Mouse (Mus musculus): ENCODE results near the gene Mknk2.
A peak's percentile ranks its signal among the peaks of the same experiment; 100 is the strongest.

The Mknk2 gene

DNA sequence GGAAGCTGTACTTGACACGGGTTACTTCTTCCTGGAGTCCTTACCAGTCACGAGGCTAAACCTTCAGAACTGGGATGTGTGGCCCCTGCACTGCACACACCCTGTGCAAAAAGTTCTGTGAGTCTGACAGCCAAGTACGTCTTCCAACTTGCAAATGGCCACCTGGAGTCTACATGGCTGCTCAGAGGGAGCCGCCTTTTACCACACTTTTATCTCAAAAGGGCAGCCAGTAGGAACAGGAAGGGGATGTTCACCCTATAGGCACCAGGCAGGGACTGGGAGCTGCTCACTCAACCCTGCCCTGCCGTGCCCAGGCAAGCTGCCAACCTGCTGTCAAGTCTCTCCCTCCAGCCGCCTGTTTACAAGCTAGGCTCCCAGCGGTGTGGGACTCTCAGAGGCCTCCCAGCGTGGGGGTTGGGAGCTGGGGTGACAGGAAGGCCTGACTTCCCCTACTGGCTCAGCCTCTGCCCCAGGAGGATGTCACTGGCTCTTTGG lies at the start of gene Mknk2:
Mknk2 (minus strand) TSS at position 171 of the 495 bp plus-strand sequence.
- DNase-seq (ENCODE audit: low spot score in 2 of 2), result peak; percentile 70 to 83

DNA sequence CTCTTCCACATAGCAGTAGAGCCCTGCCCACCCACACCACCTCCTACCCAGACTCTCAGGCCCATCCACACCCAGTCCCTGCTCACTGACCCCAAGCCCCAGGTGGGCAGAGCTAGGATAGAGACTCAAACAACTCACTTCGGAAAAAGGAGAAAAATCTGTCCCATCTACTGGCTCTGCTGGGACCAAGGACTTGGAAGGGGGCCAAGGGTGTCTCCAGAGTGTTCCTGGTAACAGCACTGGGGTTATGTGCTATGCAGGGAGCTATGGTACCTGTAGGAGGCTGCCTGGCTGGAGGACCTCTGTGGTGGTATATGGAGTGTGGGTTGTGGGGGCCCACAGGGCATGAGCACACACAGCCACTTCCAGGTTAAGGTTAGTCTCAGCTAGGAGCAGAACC lies 39.4 kb upstream of the Mknk2 start:
- DNase-seq (ENCODE audit: low spot score in 2 of 2), result no peak

DNA sequence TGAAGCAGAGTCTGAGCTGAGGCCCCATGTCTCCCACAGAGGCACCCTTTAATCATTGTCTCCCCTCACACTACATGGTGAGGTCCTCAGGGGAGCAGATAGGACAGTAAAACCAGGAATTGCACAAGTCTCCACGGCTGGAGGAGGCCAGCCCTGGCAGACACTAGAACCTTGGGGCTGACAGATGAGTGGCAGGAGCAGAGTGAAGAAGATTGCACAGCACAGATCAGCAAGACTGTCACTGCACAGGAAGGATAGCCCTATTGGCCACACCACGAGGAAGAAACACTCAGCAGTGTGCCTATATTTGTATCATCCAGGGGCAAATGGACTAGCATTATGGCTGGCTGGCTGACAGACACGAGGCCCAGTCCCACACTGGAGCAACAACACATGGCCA lies 32.9 kb upstream of the Mknk2 start:
- DNase-seq (ENCODE audit: low spot score in 2 of 2), result no peak

DNA sequence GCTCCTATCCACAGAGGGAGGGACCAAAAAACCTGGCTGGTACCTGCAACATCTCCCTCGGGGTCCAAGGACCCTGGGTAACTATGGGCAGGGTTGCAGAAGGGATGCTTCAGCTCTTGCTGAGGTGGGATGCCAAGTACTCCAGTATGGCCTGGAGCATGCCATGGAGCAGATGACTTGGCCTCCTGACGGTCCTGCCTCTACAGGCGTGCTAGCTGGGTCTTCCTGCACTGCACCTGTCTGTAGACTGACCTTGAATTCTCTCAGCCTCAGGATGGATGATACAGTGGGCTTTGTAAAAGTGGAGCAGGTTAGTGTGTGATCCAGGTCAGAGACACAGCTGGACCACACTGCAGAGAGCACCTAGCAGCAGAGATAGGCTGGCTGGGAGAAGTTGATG lies 27.6 kb upstream of the Mknk2 start:
- no peak for DNase-seq (ENCODE audit: low spot score in 2 of 2)

DNA sequence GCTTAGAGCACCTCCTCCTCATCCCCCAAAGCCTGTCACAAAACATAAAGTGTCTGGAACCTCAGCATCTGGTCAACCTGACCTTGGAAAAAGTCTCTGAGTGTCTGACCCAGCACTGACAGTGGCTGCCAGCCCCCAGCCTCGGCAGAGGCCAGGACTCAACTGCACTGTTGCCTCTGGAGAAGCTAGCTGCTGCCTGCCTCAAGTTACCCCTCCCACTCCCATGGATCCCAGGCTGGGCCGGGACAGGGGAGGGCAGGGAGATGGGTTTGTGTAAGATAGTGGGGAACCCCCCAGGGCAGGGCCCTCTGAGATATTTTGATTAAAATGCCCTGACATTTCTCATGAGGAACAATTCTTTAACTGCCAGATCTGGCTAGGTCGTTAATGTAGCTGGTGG lies 27.1 kb upstream of the Mknk2 start:
- DNase-seq (ENCODE audit: low spot score in 2 of 2), result no peak

DNA sequence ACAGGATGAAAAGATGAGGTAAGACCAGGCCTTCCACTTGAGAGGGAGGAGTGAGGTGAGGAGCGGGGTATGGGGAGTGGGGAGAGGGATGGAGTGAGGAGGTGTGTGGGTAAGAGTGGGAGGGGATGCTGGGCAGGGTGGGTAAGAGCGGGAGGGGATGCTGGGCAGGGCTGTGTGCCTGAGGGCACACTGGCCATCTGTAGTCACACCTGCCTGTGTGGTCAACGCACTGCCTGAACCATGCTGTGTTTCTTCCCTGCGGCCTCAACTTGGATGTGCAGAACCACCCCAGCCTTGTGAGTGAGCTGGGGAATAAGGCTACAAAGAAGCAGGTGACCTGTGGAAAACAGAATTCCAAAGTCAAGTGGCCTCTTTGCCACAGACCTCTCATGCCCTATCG lies 26.5 kb upstream of the Mknk2 start:
- no peak for DNase-seq (ENCODE audit: low spot score in 2 of 2)

DNA sequence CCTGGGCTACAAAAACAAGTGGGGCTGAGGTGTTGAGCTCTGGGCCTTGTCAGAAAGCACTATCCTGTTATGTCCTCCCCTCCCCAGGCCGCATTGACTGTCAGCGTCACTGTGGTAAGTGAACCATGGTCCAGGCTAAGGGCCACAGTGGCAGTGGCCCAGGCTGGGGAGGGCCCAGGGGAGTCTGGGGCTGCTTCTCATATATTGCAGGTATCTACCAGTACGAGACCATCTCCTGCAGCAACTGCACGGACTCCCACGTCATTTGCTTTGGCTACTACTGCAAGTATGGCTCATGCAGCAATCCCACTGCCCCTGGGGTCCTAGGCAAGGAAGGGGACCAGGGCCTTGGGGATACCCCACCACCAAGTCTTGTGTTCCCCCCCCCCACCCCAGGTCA lies 25.7 kb upstream of the Mknk2 start:
- no peak for DNase-seq (ENCODE audit: low spot score in 2 of 2)

DNA sequence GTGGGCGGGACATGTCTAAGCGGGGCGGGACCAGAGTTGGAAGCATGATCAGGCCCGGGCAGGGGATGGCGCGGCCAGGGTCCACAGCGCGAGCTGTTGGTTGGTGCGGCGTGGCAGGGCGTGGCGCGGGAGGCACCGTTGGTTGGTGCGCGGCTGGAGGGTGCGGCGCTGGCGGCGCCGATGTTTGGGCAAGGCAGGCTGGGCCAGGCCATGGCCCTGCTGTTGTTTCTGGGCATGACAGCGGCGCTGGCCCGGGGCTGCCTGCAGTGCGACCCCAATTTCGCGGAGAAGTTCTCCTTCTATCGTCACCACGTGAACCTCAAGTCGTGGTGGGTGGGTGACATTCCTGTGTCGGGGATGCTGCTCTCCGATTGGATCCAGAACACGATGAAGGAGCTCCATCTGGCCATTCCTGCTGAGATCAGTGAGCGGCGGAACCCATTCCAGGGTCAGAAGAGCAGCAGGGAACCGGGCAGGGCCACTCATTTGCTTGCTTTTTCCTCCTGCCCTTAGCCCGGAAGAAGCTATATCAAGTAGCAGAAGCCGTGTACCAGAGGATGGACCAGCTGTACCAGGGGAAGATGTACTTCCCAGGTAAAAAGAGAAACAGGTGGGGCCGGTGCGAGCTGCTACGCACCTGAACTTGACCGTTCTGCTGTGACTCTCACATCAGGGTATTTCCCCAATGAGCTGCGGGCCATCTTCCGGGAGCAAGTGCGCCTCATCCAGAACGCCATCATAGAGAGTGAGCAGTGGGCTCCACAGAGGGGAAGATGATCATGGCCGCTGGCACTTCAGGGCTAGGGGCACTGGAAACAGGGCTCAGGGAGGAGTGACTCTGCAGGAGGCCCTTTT lies 24.9 kb upstream of the Mknk2 start:
- DNase-seq (ENCODE audit: low spot score in 2 of 2), result peak; percentile 93 to 94

DNA sequence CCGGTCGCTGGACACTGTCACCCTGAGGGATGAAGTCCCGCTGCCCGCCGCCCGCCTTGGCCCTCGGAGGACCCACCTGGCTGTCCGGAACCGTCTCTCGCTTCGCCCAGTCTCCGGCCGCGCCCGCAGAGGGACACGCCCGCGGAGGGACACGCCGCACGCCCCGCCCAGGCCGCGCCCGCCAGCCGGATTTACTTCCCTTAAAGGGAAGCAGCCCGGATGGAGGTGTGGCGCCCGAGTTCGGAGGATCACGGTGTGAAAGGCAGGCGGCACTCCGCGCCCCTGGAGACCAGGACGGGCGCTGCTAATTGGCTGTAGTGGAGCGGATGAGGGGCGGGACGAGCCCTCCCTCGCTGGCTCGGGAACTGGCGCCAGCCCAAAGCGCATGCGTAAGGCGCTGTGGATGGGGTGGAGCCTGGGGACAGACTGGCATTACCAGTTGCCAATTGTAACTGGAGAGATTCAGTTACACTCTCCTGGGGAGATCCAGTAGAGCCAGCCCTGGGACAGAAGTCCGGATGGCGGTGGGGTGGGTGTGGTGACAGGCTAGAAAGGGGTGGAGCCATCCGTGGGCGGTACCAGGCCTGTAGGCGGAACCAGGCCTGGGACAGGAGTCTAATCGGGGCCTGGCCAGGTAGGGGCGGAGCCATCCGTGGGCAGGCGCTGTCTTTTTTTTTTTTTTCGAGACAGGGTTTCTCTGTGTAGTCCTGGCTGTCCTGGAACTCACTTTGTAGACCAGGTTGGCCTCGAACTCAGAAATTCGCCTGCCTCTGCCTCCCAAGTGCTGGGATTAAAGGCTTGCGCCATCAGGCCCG lies 24.0 kb upstream of the Mknk2 start, which contains the start of the genes Mob3a and Izumo4:
Mob3a (minus strand) TSS at position 257 of the 815 bp plus-strand sequence.
Izumo4 (plus strand) TSS at position 464 of the 815 bp plus-strand sequence.
- DNase-seq (ENCODE audit: low spot score in 2 of 2), result peak; percentile 97 to 99

DNA sequence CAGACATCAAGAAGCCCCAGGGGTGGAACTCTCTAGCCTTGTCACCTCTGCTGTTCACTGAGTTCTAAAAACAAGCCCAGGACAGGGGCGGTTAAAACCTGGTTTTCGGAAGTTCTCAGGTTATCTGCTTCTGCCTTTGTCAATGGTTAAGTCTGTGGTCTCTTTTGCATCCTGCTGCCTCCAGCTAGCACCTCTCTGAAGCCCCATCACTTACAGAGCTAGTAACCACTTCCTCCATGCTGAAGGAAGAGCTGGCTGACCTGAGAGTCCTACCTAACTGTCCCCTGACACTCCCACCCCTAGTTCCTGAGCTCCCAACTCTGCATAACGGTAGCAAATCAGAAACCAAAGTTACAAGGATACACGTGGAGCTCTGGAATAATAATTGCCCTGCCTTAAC lies 22.8 kb upstream of the Mknk2 start:
- DNase-seq (ENCODE audit: low spot score in 2 of 2), result no peak

DNA sequence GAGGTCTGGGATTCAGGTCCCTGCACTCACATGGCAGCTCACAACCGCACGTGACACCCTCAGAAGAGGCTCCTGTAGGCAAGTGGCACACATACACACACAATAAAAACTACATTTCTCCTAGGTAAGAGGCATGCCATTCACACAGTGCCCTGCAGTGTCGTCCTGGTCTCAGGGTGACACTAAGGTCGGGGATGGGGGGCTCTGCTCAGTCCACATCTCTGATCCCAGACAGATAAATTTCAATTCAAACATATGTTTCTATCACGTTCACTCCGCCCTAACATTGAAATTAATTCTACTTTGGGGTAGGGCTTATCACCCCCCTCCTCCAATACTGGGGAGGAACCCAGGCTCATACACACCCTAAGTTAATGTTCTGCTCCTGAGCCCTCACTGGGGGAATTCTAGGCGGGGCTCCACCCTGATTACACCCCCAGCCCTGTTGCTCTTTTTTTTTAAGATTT lies 22.2 kb upstream of the Mknk2 start:
- no peak for DNase-seq (ENCODE audit: low spot score in 2 of 2)

DNA sequence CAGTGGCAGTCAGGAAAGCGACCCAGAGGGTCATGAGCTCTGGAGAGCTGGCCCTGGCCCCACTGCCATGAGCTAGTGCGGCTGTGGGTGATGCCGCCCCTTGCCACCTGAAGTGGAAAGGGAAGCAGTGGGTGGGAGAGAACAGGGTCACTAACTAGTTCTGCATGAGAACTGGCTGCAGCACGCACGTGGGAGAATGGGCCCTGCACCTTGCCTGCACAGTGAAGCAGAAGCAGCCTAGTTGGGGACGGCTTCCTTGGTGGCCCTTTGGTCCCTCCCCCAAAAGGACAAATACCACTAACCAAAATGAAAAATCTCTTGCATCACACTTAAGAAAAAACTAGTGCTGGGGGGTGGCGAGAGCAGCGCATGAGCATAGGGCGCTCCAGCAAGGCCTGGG lies 20.7 kb upstream of the Mknk2 start:
- no peak for DNase-seq (ENCODE audit: low spot score in 2 of 2)

DNA sequence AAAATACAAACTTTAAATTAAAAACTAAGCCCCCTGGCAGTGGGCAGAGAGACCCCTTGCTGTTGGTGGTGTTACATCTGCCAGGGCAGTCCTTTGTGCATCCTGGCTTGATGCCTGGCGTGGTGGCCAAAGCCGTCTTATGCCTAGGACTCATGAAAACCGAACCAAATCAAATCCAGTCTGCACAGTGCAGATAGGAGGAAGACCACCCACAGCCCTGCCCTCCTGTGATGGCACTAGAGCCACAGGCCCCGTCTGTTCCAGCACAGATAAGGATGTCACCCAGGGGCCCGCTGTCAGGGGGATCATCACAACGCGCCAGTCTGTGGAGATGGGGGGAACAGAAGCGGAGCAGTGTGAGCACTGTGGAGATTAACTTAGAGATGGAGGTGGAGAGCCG lies 19.9 kb upstream of the Mknk2 start:
- DNase-seq (ENCODE audit: low spot score in 2 of 2), result no peak

DNA sequence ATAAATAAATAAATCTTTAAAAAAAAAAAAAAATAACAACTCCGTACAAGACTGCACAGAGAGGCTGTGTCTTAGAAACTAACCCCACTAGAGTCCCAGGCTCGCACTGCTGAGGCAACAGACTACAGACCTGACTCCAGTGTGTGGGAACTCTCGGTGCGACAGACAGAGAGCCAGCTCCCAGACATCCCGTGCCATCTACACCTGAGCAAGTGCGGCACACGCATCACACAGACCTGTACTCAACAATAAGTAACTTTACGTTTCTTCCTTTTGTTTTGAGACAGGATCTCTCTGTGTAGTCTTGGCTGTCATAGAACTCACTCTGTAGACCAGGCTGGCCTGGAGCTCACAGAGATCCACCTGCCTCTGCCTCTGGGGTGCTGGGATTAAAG lies 19.5 kb upstream of the Mknk2 start:
- no peak for DNase-seq (ENCODE audit: low spot score in 2 of 2)

DNA sequence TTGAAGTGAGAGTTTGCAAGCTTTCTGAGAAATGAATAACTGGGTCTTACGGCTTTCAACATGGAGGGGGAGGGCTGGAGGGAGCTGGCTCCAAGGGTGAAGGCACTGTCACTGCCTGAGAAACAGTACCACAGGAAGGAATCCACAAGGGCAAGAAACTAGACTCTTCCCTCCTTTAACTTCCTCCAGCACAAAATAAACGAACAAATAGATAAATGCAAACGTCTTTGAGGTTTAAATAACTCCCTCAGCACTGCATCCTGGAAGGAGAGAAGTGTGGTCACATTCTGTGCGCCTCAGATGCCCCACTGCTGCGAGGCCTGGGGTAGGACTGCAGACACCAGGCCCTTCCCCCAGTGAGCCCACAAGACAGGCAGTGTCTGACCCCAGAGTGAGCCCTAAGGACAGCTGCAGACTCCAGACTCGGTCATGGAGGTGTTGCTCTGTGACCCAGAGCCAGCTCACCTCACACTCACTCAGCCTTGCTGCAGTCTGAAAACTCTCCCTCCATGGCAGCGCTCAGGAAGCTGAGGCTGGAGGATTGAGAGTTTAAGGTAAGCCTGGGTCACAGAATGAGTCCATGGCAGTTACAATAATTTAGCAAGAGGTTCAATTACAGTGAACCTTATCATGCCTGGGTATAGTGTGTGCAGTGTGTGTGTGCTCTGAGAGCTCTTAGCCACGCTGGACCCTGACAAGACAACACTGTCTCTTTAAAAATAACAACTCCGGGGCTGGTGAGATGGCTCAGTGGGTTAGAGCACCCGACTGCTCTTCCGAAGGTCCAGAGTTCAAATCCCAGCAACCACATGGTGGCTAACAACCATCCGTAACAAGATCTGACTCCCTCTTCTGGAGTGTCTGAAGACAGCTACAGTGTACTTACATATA lies 18.8 kb upstream of the Mknk2 start:
- no peak for DNase-seq (ENCODE audit: low spot score in 2 of 2)

DNA sequence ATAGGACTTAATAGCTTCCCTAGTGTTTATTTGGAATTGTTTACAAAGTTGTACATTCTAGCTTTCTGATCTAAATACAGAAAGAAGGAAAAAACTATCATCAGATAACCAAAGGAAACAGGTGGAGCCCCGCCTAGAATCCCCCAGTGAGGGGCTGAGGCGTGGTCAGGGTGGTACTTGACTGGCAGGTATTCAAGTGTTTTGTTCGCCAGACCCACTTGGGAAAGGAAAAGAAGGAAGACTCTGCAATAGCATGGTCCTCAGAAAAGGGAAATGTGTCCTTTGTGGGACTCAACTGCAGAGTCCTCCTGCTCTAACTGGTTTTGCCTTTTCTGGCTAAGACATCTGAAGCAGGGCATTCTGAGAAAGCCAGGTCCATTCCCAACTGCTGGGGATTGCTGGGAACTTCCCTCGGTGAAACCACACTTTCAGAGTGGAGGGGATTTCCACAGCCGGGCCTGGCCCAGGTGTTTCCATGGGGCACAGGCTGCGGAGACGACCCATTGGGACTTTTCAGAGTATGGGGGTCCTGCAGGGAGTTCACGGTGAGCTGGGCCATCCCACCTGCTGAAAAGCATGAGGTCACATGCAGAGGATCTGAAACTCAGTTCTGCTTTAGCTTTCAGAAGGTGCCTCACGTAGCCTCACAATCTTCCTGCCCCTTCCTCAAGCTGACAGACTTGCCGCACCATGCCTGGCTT lies 18.0 kb upstream of the Mknk2 start:
- DNase-seq (ENCODE audit: low spot score in 2 of 2), result no peak

DNA sequence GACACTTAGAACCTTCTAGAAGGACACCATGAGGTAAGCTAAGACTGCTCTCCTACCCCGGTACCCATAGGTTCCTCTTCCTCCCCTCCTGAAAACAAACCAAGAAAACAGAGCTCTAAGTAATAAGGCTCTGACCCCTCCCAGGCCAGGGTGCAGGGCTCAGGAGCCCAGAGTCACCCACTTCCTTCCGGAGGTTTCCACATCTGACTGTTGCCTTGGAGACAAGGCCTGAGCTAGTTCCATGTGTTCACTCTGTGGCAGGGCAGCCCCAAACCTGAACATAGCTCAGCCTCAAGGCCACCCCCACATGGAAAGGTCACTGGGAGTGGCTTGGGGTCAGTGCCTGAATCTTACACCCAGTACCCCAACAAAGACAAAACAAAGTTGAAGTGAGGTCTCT lies 17.3 kb upstream of the Mknk2 start:
- no peak for DNase-seq (ENCODE audit: low spot score in 2 of 2)

DNA sequence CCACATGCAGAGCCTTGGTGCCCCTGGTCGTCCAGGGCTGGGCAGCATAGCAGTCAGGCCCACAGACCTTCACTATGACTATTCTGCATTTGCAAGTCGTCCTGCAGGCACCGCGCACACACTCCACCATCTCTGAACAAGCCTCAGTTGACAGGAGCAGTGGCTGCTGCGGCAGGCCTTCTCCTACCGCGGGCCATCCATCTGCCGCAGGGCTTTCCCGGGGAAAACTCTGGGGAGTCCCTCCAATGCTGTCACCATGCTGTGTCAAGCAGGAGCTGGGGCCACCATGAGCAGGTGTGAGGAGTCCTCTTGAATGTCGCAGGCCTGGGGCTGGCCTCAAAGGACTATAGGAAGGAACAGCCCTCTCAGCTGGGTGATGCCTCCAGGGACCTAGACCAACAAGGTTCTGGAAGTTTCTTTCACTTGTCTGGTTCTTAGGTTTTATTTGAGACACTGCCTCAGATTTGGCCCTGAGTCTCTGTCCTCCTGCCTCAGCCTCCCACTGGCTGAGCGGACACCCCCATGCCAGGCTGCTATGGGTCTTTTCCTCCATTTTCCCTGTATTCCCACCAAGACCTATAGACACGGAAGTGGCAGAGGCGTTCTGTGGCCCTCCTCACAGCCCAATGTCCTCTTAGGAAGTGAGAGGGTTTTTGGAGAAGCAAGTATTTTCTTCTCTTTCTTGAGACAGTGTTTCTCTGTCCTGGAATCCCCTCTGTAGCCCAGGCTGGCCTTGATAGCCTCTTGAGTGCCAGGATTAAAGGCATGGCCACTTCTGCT lies 16.4 kb upstream of the Mknk2 start:
- no peak for DNase-seq (ENCODE audit: low spot score in 2 of 2)

DNA sequence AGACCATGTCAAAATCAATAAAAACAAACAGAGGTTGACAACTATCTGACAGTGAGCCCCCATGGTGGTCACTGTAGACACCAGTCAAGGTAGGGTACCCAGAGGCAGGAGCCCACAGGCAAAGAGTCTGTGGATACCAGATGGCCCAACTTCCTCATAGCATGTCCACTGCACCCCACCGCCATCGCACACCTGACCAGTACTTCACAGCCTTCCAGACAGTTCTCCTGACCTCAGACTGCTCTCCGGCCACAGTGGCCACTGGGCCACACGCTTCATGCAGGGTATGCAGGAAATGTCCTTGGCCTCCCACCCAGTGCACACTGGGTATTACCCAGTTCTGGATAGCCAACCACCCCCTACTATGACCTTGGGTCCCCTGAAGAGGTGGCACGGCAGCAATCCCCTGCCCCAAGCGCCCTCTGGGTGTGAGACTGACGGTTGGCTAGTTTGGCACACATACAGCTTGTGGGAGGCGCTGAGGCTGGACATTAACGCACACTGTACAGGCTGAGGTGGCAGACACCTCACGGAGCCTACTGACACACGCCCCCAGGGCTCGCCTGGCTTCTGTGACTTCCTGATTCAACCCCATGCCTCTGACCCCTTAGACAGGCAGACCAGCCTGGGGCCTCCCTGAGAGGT lies 15.6 kb upstream of the Mknk2 start:
- DNase-seq (ENCODE audit: low spot score in 2 of 2), result no peak
